Mouse (Mus musculus) neural tube, embryonic 10.5 days (tissue): ENCODE data around the gene 6030408B16Rik.

Source experiments
- DNase-seq: peaks from one replicate; pipeline ENCODE4 v3.0.0-alpha.2; 2017; ENCODE audit warnings: low spot score; ENCODE audit errors: extremely low spot score

The 6030408B16Rik gene

GRCm38 (mm10) chr15:101293025-101293621 is at the start of gene 6030408B16Rik:
Gene 6030408B16Rik, plus strand, starts transcription at chr15:101293212.
- no peak for DNase-seq

GRCm38 (mm10) chr15:101244012-101244411 is 49.0 kb upstream of the 6030408B16Rik start:
- no peak for DNase-seq

DNA sequence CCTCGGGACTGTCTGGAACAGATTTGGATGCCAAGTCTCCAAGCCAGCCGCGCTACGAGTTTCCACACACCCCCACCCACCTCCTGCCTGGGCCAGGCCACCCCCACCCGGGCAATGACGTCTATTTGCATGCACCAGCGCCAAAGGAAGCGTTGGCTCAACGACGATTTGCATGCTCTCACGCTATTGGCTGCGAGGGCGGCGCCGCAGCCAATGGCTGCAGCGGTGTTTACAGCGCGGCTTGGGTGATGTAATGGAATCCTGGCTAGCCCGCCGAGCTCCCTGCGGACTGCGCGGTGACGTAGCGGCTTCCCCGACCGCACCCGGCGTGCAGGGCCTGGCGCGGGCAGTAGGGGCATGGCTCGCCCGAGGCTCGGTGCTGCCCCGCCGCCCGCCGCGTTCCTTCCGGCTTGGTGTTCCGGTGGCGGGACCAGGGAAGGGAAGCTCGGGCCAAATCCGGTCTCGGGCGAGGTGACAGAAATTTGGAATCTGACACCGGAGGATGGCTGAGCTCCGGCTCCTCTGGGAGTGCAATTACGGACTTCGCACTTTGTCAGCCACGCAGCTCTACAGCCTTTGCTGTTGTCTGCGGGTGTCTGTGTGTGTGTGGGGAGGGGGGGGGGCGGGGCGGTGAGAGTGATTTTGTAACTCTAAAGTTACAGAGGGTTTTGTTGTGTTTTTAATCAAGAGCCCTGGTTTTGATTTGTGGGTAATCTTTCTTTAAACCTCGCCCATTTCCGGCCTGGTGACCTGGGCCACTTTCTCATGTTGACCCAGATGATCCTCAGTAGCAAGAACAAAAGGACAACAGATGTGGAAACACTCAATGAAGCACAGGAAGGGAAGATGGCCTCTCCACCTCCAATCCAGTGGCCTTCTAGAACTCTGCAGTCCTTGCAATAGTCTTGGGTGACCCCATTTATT is 46.5 kb upstream of the 6030408B16Rik start:
- peak; percentile 91 for DNase-seq

- DNase-seq = no peak
Measured at GRCm38 (mm10) chr15:101247155-101247498, 45.9 kb upstream of the 6030408B16Rik start.

DNA sequence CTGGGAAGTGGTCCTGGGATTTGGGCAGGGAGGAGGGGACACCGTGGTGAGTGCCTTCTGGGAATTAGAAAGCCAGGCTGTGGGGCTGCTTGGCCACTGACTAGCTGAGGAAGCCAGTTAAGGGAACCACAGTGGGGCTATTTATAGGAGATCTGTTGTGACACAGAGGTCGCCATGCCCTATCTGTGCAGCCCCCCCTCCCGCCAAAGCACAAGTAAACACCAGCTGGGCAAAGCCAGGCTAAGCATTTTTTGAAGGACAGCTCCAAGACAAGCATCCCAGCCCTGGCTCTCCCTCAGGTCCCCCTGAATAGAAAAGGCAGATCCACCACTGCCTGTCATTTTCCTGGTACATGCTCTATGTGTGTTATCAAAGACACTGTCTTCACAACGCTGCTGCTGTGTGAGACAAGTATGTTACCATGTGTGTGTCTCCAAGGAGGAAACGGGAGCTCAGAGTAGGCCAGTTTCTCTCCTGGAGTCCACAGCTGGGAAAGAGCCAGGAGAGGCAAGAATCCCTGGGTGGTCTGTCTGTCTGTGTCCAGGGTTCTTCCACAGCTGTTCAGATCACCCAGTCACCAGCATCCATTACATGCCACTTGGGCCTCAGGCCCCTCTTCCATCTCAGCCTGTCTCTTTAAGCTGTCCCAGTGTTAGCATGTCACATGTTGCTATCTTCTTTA is 44.8 kb upstream of the 6030408B16Rik start:
- DNase-seq = no peak

DNA sequence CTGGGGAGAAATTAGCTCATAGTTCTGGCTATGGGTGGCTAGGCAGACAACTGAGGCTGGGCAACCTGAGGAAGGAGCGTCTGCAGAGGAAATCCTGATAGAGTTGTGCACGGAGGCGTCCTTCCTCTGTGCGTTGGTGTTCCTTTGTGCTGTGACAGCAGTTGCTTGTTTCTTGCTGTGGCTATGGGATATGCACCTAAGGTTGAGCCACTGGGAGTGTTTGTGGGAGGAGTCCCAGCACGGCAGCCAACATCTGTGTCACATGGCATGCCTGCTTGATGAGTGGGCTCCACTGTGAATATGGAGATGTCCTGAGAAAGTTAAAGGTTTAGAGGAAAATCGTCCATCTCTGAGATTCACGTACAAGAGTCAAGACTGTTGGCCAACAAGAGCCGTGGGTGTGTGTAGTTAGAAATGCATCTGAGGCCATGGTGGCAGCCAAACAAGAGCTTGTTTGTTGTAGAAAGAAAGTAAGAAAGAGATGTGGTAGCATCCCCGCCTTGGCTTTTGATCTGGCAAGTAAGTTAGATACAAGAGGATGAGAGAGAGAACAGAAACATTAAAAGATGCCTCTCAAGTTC is 42.7 kb upstream of the 6030408B16Rik start:
- DNase-seq = no peak

DNA sequence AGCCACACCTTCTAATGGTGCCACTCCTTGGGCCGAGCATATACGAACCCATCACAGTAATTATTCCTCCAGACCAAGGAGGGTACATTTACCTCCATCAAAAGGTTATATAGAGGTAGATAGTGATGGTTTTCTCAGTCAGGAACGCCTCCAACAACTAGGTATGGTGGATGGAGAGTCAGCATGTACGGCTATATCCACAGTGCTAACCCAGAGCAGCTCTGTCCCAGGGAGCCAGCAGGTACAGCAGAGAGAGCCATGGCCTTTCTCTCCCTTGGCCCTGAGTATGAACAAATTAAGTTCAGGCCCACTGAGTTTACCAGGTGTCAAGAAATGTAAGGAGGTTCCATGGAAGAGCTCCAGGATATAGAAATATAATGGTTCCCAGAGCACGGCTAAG is 41.1 kb upstream of the 6030408B16Rik start:
- no peak for DNase-seq

DNA sequence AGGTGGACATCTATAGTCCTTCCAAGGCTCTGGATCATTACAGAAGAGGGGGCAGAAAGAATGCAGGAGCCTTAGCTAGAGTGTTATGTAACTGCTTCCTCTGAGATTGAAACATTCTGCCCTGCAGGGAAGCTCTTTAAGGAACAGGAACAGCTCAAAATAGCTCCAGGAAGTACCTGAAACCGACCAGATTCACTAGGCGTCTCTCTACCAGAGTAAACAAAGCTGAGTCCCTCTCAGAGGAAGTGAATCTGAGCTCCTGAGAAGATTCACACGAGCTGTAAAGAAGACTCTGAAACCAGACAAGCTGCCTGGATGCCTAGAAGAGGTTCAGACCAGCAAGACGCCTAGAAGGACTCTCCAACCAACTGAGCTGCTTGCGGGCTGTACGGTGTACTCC is 40.4 kb upstream of the 6030408B16Rik start:
- DNase-seq = no peak

DNA sequence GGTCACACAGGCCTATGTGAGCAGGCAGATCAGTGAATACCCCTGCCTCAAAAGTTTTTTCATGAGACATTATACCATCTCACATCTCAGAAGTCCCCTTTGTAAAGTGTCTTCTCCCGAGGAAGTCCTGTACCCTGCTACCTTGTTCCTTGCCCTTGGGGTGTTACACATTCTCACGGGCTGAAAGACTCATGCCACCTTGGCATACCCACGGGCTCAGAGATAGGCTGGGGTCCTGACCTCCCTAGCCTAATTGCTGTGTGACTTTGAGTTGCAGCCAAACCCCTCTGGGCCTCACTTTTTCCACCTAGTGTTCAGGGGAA is 39.5 kb upstream of the 6030408B16Rik start:
- DNase-seq = no peak

DNA sequence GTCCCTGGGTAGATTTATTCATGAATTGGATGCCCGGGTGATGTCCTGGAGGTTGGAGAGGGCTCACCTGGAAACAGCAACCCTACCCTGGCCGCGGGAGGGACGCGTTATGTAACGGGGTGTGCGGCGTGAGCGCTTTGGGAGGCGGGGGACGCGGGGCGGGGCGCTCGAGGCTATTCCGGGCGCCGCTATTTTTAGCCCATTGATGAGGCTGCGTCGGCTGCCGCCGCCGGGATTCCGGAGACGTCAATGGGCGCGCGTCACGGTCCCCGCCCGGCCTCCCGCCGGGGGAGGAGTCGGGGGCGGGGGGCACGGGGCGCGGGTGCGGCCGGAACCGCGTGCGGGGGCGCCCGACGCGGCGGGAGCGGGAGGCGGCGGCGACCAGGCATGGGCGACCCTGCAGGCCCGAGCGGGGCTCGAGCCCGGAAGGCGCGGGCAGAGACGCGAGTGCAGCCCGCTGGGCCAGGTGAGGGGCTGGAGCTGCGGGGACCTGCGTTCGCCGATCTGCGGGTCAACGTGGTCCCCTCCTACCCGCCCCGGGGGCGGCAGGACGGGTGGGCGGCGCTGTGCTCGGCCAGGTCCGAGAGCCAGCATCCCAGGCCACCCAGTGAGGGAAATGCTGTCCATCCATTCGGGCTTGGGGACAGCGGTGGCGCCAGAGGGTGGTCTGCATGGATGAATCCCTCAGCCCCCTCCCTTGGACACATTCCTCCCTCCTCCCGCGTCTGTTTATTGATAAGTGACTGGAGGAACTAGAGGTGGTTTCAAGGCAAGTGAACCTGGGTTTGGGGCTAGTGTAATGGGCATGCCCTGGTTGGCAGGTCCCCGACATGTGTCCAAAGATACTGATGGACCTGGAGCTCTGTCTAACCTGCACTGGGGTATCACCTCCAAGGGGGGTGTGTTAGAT is 38.9 kb upstream of the 6030408B16Rik start, which contains the start of gene Nr4a1:
Nr4a1 (plus strand) TSS at position 384 of the 910 bp plus-strand sequence.
- DNase-seq = peak; percentile 72

DNA sequence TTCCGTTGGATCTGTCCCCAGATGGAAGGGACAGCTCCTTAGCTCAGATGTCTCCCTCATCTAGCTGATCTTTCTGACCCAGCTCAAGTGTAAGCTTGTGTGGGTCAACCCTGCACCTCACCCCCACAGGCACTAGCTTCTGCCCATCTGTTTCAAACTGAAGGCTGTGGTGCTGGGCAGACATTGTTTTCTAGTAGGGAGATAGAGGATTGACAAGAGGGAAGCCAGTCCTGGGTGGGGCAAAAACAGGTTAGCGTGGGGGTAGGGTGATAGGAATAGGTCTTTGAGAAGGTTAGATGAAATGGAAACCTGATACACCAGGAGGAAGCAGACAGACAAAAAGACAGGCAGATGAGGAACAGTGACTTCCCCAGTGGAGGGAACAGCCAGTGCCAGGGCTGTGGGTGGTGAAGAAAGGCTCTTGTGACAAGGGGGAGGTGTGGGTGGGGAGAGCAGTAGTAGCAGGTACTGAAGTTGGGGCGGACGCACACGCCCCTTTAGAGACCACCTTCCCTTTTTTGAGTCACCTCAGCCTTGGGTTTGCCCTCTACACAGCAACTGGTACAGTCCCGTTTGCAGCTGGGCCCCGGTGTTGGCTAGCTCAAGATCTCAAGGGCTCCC is 37.1 kb upstream of the 6030408B16Rik start:
- DNase-seq = no peak

DNA sequence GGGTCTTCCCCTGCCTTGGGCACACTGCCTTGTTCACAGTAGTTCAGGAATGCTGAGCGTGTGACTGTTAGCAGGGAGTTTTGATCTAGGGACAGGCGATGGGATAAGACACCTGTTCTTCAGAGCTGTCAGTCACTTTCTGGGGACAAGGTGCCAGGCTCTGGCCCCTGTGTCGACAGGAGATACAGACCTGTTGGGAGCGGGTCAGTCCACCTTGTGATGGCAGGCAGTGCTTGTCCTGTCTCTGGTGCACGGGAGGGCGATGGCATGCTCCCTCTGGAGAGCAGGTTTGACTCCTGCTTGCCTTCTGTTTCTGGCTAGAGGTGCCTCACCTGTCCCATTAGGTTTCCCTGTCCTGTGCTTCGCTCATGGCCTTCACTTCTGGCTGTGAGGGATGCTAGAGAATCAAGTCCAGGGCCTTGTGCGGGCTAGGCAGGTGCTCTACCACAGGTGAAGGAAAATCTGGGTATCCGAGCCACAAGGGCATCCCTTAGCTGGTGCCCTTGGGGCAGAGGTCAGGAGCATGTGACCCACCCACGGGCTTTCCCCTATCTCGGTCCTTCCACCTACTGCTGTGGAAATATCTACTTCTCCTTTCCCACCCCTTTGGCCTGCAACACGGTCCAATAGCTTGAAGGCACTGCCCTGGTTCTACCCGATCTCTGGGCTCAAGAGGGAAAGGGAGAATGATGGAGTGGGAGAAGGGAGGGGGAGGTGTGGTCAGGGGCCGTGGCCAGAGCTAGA is 36.4 kb upstream of the 6030408B16Rik start:
- DNase-seq = no peak

- no peak for DNase-seq
Measured at GRCm38 (mm10) chr15:101258420-101258819, 34.6 kb upstream of the 6030408B16Rik start.

DNA sequence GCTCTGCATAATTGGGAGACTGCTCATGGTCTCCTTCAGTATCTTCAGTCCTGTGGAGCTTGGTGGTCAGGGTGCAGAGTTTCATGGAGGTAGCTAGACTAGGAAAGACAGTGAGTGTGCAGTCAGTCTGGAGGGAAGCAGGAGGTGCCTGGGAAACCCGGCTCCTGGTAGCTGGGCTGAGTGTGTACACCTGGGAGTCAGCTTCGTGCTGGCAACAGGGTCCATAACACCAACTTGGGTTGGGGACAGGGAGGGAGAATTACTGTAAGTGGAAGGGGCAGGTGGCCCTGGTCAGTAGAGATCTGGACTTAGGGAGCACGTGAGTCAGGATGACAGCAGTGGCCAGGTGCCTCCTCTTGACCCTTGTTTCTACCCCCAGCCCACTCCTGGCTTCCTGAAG is 33.1 kb upstream of the 6030408B16Rik start:
- no peak for DNase-seq

GRCm38 (mm10) chr15:101260387-101260786 is 32.6 kb upstream of the 6030408B16Rik start:
- DNase-seq = no peak

- no peak for DNase-seq
Measured at GRCm38 (mm10) chr15:101260874-101261622, 32.0 kb upstream of the 6030408B16Rik start.

GRCm38 (mm10) chr15:101262502-101262901 is 30.5 kb upstream of the 6030408B16Rik start:
- DNase-seq = no peak

DNA sequence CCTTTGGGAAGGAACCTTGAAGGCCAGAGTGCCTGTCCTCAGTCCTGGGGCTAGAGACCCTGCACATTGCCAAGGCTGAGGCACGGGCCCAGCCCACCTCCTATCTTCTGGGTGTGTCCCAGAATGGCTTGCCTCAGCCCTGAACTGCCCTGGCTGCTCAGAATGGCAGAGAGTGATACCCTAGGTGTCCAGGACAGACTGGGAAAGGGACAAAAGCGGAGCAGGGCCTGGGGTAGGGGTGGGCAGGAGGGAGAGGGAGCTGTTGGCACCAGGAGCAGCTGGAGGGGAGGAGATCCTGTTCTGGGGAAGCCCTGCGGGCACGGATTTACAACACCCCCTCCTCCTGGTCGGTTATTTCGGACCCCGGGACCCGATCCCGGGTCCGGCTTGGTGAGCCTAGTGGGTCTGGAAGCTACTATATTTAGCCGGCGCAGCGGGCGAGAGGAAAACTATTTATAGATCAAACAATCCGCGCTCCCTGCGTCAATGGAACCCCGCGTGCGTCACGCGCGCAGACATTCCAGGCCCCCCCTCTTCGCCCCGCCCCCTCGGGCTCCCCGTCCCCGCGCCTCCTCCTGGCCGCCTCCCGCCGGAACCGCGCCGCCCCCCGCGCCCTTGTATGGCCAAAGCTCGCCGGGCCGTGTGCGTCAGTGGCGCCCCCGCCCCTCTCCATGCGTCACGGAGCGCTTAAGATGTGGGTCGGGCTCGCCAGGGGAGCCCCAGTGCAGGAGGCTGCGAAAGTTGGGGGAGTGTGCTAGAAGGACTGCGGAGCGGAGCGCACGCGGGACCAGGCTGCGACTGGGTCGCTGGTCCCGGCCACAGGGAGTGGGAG is 26.7 kb upstream of the 6030408B16Rik start:
- peak; percentile 76 for DNase-seq
